Mouse (Mus musculus) midbrain, embryonic 11.5 days (tissue): ENCODE data around the gene Rundc3a. TPM values are rescaled to one million over a fixed set of nuclear protein-coding genes. Genes with fewer than 3 reads are reported as not detected.
A peak's percentile ranks its signal among the peaks of the same experiment; 100 is the strongest.
"Not testable (repeated sequence)": the region's sequence is repeated elsewhere in the genome, so short reads cannot be mapped to it uniquely, and the experiment has no call there.

Source experiments
- ATAC-seq: fragments of 200-750 bp; cut with Nextera tagmentation; 2 replicates; pipeline ENCODE4 v1.8.0; 2017; ENCODE audit warnings: moderate TSS enrichment, moderate library complexity; ENCODE audit not compliant: low FRiP score
- DNase-seq: peaks from one replicate; pipeline ENCODE4 v3.0.0; 2015; ENCODE audit warnings: low spot score; ENCODE audit errors: missing footprints
- H3K27ac ChIP-seq: fragments of 300-500 bp; sonication (generic); 2 replicates; pipeline ENCODE4 v1.5.1; 2014; ENCODE audit warnings: low read depth, low read length
- H3K27me3 ChIP-seq: fragments of 300-500 bp; sonication (generic); 2 replicates; pipeline ENCODE4 v1.6.1; 2014; ENCODE audit warnings: mild to moderate bottlenecking, low read length, moderate library complexity, mixed read lengths; ENCODE audit not compliant: control insufficient read depth, insufficient read depth
- H3K36me3 ChIP-seq: fragments of 300-500 bp; sonication (generic); 2 replicates; pipeline ENCODE4 v1.6.1; 2014; ENCODE audit warnings: mild to moderate bottlenecking, low read length, moderate library complexity, mixed read lengths; ENCODE audit not compliant: control insufficient read depth, insufficient read depth
- H3K4me1 ChIP-seq: fragments of 300-500 bp; sonication (generic); 2 replicates; pipeline ENCODE4 v1.6.1; 2014; ENCODE audit warnings: low read length; ENCODE audit not compliant: control insufficient read depth, insufficient read depth
- H3K4me2 ChIP-seq: fragments of 300-500 bp; sonication (generic); 2 replicates; pipeline ENCODE4 v1.6.1; 2014; ENCODE audit warnings: mild to moderate bottlenecking, moderate library complexity
- H3K4me3 ChIP-seq: fragments of 300-500 bp; sonication (generic); 2 replicates; pipeline ENCODE4 v1.5.1; 2014; ENCODE audit warnings: low read depth, low read length
- H3K9ac ChIP-seq: fragments of 300-500 bp; sonication (generic); 2 replicates; pipeline ENCODE4 v1.6.1; 2014; ENCODE audit warnings: low read length
- H3K9me3 ChIP-seq: fragments of 300-500 bp; sonication (generic); 2 replicates; pipeline ENCODE4 v1.6.1; 2016; ENCODE audit warnings: low read length; ENCODE audit not compliant: control insufficient read depth
- WGBS: fragments of 180-500 bp; shearing (Covaris S2); extraction: QIAGEN DNeasy Blood & Tissue Kit; methylation state at CpG from one replicate; pipeline ENCODE4 v1.1.7; 2014; 5-methylcytosine and 5-hydroxymethylcytosine counted together
- polyA plus RNA-seq: library from polyadenylated mRNA; unstranded; fragments of >200 nt; fragmentation: Nextera tagmentation; extraction: Ambion mirVana; gene quantifications from 2 replicates; pipeline ENCODE4 v1.2.1, GENCODE M21; 2014

Gene Rundc3a
- polyA plus RNA-seq, 1 experiment from 2014 or later: 43.0 TPM

- no peak overlapping the region for H3K9ac ChIP-seq
- no peak for DNase-seq
- no peak overlapping the region for H3K4me3 ChIP-seq
- H3K4me1 ChIP-seq: no peaks in the 10 kb centered on the region
- no peak overlapping the region for H3K4me2 ChIP-seq
- H3K36me3 ChIP-seq: no peaks in the 10 kb centered on the region
- no peak overlapping the region for H3K27ac ChIP-seq
- H3K9me3 ChIP-seq: no peaks in the 10 kb centered on the region
- WGBS: 82% methylated on average over 2 of the region's 2 CpGs
- H3K27me3 ChIP-seq: no peaks in the 10 kb centered on the region
- no peak for ATAC-seq
These were observed 8.8 kb upstream of the Rundc3a start for GRCm38 (mm10) chr11:102384418-102384817.

- Histone ChIP-seq H3K27ac (no peak overlapping the region), H3K36me3 (no peaks in the 10 kb centered on the region), H3K4me1 (no peaks in the 10 kb centered on the region), H3K9ac (no peak overlapping the region), H3K27me3 (no peaks in the 10 kb centered on the region), H3K4me2 (no peak overlapping the region), H3K4me3 (no peak overlapping the region), H3K9me3 (no peaks in the 10 kb centered on the region)
- no peak for ATAC-seq
- 49% methylated on average over 4 of the region's 4 CpGs for WGBS
- DNase-seq: no peak
These were observed 8.1 kb upstream of the Rundc3a start for GRCm38 (mm10) chr11:102385075-102385474.

DNA sequence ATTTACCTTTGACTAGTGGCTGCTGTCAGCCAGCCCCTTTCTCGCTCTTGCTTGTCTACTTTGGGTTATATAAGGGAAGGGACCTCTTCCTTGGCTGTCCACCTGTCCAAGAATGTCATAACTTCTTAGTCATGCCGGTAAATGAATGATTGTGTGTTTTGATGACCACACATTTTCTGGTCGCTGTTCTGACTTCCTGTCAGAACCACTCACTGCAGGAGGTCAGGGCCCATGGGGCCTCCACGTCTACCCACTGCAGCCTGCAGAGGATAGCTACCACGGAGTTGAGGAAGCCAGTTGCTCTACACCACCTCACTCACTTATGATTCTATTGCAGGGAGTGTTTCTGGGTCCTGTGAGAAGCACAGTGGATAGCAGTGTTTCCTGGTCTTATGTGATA, 7.1 kb upstream of the Rundc3a start:
- Histone ChIP-seq H3K36me3 (no peaks in the 10 kb centered on the region), H3K4me1 (no peaks in the 10 kb centered on the region), H3K9ac (no peak overlapping the region), H3K27ac (no peak overlapping the region), H3K27me3 (no peaks in the 10 kb centered on the region), H3K9me3 (no peaks in the 10 kb centered on the region), H3K4me2 (no peak overlapping the region), H3K4me3 (no peak overlapping the region)
- no peak for DNase-seq
- no peak for ATAC-seq
- 69% methylated on average over 5 of the region's 5 CpGs for WGBS

DNA sequence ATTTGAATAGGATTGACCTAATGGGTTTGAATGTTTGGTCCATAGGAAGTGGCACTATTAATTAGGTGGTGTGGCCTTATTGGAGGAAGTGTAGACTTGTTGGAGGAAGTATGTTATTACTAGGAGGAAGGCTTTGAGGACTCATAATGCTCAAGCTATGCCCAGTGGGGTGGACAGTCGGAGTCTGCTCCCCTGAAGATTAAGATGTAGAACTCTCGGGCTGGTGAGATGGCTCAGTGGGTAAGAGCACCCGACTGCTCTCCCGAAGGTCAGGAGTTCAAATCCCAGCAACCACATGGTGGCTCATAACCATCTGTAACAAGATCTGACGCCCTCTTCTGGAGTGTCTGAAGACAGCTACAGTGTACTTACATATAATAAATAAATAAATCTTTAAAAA, 3.8 kb upstream of the Rundc3a start:
- not testable (repeated sequence) for H3K27me3 ChIP-seq, H3K4me3 ChIP-seq, H3K27ac ChIP-seq, H3K4me2 ChIP-seq, ATAC-seq, H3K9ac ChIP-seq, DNase-seq, H3K36me3 ChIP-seq, H3K9me3 ChIP-seq
- peaks cover 15% of the 10 kb centered on the region for H3K4me1 ChIP-seq
- WGBS: 88% methylated on average over 4 of the region's 5 CpGs

- Histone ChIP-seq H3K4me2 (peak overlapping the region; percentile 74), H3K4me1 (peaks cover 28% of the 10 kb centered on the region), H3K9me3 (no peaks in the 10 kb centered on the region), H3K27me3 (no peaks in the 10 kb centered on the region), H3K36me3 (no peaks in the 10 kb centered on the region), H3K27ac (peak overlapping the region; percentile 78), H3K4me3 (peak overlapping the region; percentile 59), H3K9ac (peak overlapping the region; percentile 69)
- DNase-seq (no peak), ATAC-seq (peak; percentile 57)
- WGBS: 19% methylated on average over 15 of the region's 15 CpGs
These were observed 564 bp upstream of the Rundc3a start for GRCm38 (mm10) chr11:102392441-102393237.

GRCm38 (mm10) chr11:102393719-102394420, 667 bp downstream of the Rundc3a start:
- DNase-seq (peak; percentile 91), ATAC-seq (peak; percentile 12)
- peaks cover 28% of the 10 kb centered on the region for H3K4me1 ChIP-seq

GRCm38 (mm10) chr11:102394421-102395124, 1.4 kb downstream of the Rundc3a start:
- no peak for ATAC-seq
- Histone ChIP-seq H3K36me3 (no peaks in the 10 kb centered on the region), H3K4me3 (peak overlapping the region; percentile 59), H3K27me3 (peaks cover 13% of the 10 kb centered on the region), H3K9me3 (no peaks in the 10 kb centered on the region), H3K4me2 (peak overlapping the region; percentile 74), H3K27ac (peak overlapping the region; percentile 40), H3K9ac (peak overlapping the region; percentile 69), H3K4me1 (peaks cover 30% of the 10 kb centered on the region)
- DNase-seq: no peak
- 87% methylated on average over 9 of the region's 9 CpGs for WGBS

More at GRCm38 (mm10) chr11:102393719-102394420, 667 bp downstream of the Rundc3a start:
- Histone ChIP-seq H3K9ac (peak overlapping the region; percentile 69), H3K4me2 (peak overlapping the region; percentile 74), H3K36me3 (no peaks in the 10 kb centered on the region), H3K9me3 (no peaks in the 10 kb centered on the region), H3K4me3 (peak overlapping the region; percentile 59), H3K27me3 (peaks cover 6% of the 10 kb centered on the region), H3K27ac (peak overlapping the region; percentile 78)
- WGBS: 10% methylated on average over 17 of the region's 17 CpGs

GRCm38 (mm10) chr11:102395250-102395649, 2.0 kb downstream of the Rundc3a start:
- ATAC-seq: peak; percentile 36; the same call in 1 of the 2 replicates

More at GRCm38 (mm10) chr11:102395250-102395649, 2.0 kb downstream of the Rundc3a start:
- Histone ChIP-seq H3K9me3 (no peaks in the 10 kb centered on the region), H3K36me3 (no peaks in the 10 kb centered on the region), H3K4me3 (peak overlapping the region; percentile 59; the same call in 1 of the 2 replicates), H3K27ac (peak overlapping the region; percentile 49), H3K27me3 (peaks cover 19% of the 10 kb centered on the region), H3K4me2 (peak overlapping the region; percentile 74), H3K9ac (0 out of 2 replicates have a peak overlapping the region, but pooled peaks have one; percentile 10), H3K4me1 (peaks cover 37% of the 10 kb centered on the region)
- no peak for DNase-seq
- WGBS: 0% methylated on average over 5 of the region's 5 CpGs
